ENCODE assay signal across 18 mouse cellular contexts in genomic region chr6:119194161-119194560, GRCm38 (mm10). TPM values are rescaled to one million over a fixed set of nuclear protein-coding genes. Genes with fewer than 3 reads are reported as not detected.
A peak's percentile ranks its signal among the peaks of the same experiment; 100 is the strongest.
DNase-seq lines count a peak whose midpoint lies in the region; ATAC-seq and TF ChIP-seq lines count a peak whose summit lies in the region.
"Had no signal": no experiment of that assay in that cellular context is flagged by ENCODE, and none has a peak within 500 bp of the region (broad histone marks: within the 10 kb centered on the region; RNA-seq: fewer than 3 reads in every experiment).

No protein-coding gene starts in this region.

- H3K4me1 ChIP-seq in heart, embryonic 11.5 days (ENCODE audit: control insufficient read depth, insufficient read depth, low read length) = peaks cover 51% of the 10 kb centered on the region
- H3K4me1 ChIP-seq in kidney, embryonic 15.5 days = peaks cover 15% of the 10 kb centered on the region
- no peaks in the 10 kb centered on the region for H3K4me1 ChIP-seq in kidney, adult 2 months (ENCODE audit: control insufficient read depth, insufficient read depth, low read length)
- peaks cover 3% of the 10 kb centered on the region; the same call in 1 of the 2 replicates for H3K4me1 ChIP-seq in intestine, embryonic 15.5 days (replicated peaks)
- 0 out of 2 replicates have a peak, but pooled peaks cover 2% of the 10 kb centered on the region for H3K4me1 ChIP-seq in stomach, postnatal 0 days (replicated peaks; ENCODE audit: control insufficient read depth, insufficient read depth)

- peak overlapping the region; percentile 97 for H3K27ac ChIP-seq in heart, embryonic 11.5 days (ENCODE audit: low read depth, low read length)
- H3K27ac ChIP-seq in kidney, embryonic 15.5 days = 0 out of 2 replicates have a peak overlapping the region, but pooled peaks have one; percentile 0
- H3K27ac ChIP-seq in kidney, adult 2 months (ENCODE audit: insufficient read depth, low read depth, low read length) = no peak overlapping the region
- H3K27ac ChIP-seq in intestine, embryonic 15.5 days = peak overlapping the region; percentile 66
- peak overlapping the region; percentile 56; the same call in 1 of the 2 replicates for H3K27ac ChIP-seq in stomach, postnatal 0 days (replicated peaks)
- H3K27ac ChIP-seq: forebrain, embryonic 10.5 days; hindbrain, embryonic 14.5 days had no signal

- TF ChIP-seq CTCF in kidney, adult 2 months (conservative IDR thresholded peaks at IDR 0.05; ENCODE audit: insufficient read depth, insufficient read length, low read depth, low read length) = no peak
- no peak for TF ChIP-seq CTCF in stomach, postnatal 0 days (IDR thresholded peaks at IDR 0.05; ENCODE audit: low read depth)

- H3K4me3 ChIP-seq in heart, embryonic 11.5 days (ENCODE audit: low read depth, low read length) = peak overlapping the region; percentile 64
- no peak overlapping the region for H3K4me3 ChIP-seq in kidney, embryonic 15.5 days (replicated peaks)
- H3K4me3 ChIP-seq in kidney, adult 2 months (ENCODE audit: insufficient read depth, low read depth, low read length) = no peak overlapping the region
- H3K4me3 ChIP-seq in intestine, embryonic 15.5 days (replicated peaks) = no peak overlapping the region
- no peak overlapping the region for H3K4me3 ChIP-seq in stomach, postnatal 0 days (ENCODE audit: low read depth, low read length)
- H3K4me3 ChIP-seq: forebrain, embryonic 10.5 days had no signal

- peak overlapping the region; percentile 86 for H3K9ac ChIP-seq in heart, embryonic 11.5 days (ENCODE audit: low read depth, low read length)
- H3K9ac ChIP-seq in kidney, embryonic 15.5 days = no peak overlapping the region
- H3K9ac ChIP-seq in intestine, embryonic 15.5 days = no peak overlapping the region
- no peak overlapping the region for H3K9ac ChIP-seq in stomach, postnatal 0 days (ENCODE audit: low read length)
- H3K9ac ChIP-seq: hindbrain, embryonic 14.5 days had no signal

- no peak for DNase-seq in heart, postnatal 25 days (ENCODE audit: low spot score)
- no peak for DNase-seq in kidney, adult 2 months
- no peak for DNase-seq in stomach, postnatal 0 days (ENCODE audit: low spot score)
- no peak for DNase-seq in adrenal gland, postnatal 14 days
- DNase-seq: cerebellum, adult 8-10 months; kidney, adult 18-20 months; kidney, postnatal 25 days; left cerebral cortex, postnatal 4 days; liver; lung, postnatal 14 days; right cerebral cortex, postnatal 14 days; spleen, adult 18-20 months had no signal

- intact Hi-C loops in heart, postnatal 25 days (cut with DNase I) = loop anchor here (2.0 to 5.0 kb wide), 2 partner anchors 13 to 52 kb away; no protein-coding TSS in a partner anchor

- H3K36me3 ChIP-seq in heart, embryonic 11.5 days (ENCODE audit: control insufficient read depth, insufficient read depth, low read length) = 0 out of 2 replicates have a peak, but pooled peaks cover 3% of the 10 kb centered on the region
- peaks cover 34% of the 10 kb centered on the region for H3K36me3 ChIP-seq in kidney, embryonic 15.5 days
- no peaks in the 10 kb centered on the region; the same call in 1 of the 2 replicates for H3K36me3 ChIP-seq in kidney, adult 2 months (ENCODE audit: control insufficient read depth, insufficient read depth, low read length)
- 0 out of 2 replicates have a peak, but pooled peaks cover 2% of the 10 kb centered on the region for H3K36me3 ChIP-seq in intestine, embryonic 15.5 days
- H3K36me3 ChIP-seq in stomach, postnatal 0 days (ENCODE audit: control insufficient read depth, insufficient read depth, low read length) = peaks cover 6% of the 10 kb centered on the region; the same call in 1 of the 2 replicates

- no peaks in the 10 kb centered on the region for H3K27me3 ChIP-seq in heart, embryonic 11.5 days (ENCODE audit: control insufficient read depth, insufficient read depth, low read length)
- H3K27me3 ChIP-seq in kidney, embryonic 15.5 days = no peaks in the 10 kb centered on the region
- no peaks in the 10 kb centered on the region for H3K27me3 ChIP-seq in kidney, adult 2 months (replicated peaks; ENCODE audit: control insufficient read depth, insufficient read depth, low read length)
- H3K27me3 ChIP-seq in intestine, embryonic 15.5 days (replicated peaks) = no peaks in the 10 kb centered on the region
- no peaks in the 10 kb centered on the region for H3K27me3 ChIP-seq in stomach, postnatal 0 days (ENCODE audit: control insufficient read depth, insufficient read depth, low read length)

- TF ChIP-seq POLR2A in kidney, adult 2 months (IDR thresholded peaks at IDR 0.05; ENCODE audit: low read depth, low read length) = no peak

- no peak for TF ChIP-seq EP300 in stomach, postnatal 0 days (optimal IDR thresholded peaks at IDR 0.05)

- 46% methylated on average over 9 of the region's 9 CpGs for WGBS in heart, embryonic 11.5 days (ENCODE audit: insufficient replicate concordance)
- 62% methylated on average over 9 of the region's 9 CpGs for WGBS in kidney, embryonic 15.5 days
- WGBS in kidney, adult 2 months = 86% methylated on average over 9 of the region's 9 CpGs
- 66% methylated on average over 9 of the region's 9 CpGs for WGBS in intestine, embryonic 15.5 days
- 71% methylated on average over 9 of the region's 9 CpGs for WGBS in stomach, postnatal 0 days

- H3K4me2 ChIP-seq in heart, embryonic 11.5 days = peak overlapping the region; percentile 69
- H3K4me2 ChIP-seq in kidney, embryonic 15.5 days = no peak overlapping the region
- no peak overlapping the region for H3K4me2 ChIP-seq in intestine, embryonic 15.5 days (replicated peaks)
- H3K4me2 ChIP-seq in stomach, postnatal 0 days (replicated peaks; ENCODE audit: low read depth) = no peak overlapping the region
- H3K4me2 ChIP-seq: hindbrain, embryonic 14.5 days had no signal

- ATAC-seq in heart, embryonic 11.5 days (replicated peaks; ENCODE audit: insufficient number of reproducible peaks, low FRiP score, low TSS enrichment) = no peak
- ATAC-seq in kidney, embryonic 15.5 days (replicated peaks; ENCODE audit: low FRiP score) = no peak
- no peak for ATAC-seq in intestine, embryonic 15.5 days
- no peak for ATAC-seq in stomach, postnatal 0 days (ENCODE audit: low FRiP score, low TSS enrichment)

- no peaks in the 10 kb centered on the region for H3K9me3 ChIP-seq in heart, embryonic 11.5 days (replicated peaks; ENCODE audit: control insufficient read depth, low read length)
- H3K9me3 ChIP-seq in kidney, embryonic 15.5 days (replicated peaks) = no peaks in the 10 kb centered on the region
- H3K9me3 ChIP-seq in intestine, embryonic 15.5 days = no peaks in the 10 kb centered on the region
- no peaks in the 10 kb centered on the region for H3K9me3 ChIP-seq in stomach, postnatal 0 days (ENCODE audit: control insufficient read depth, low read length)
- H3K9me3 ChIP-seq: forebrain, embryonic 10.5 days had no signal

RNA-seq across cellular contexts. Expression of gene Cacna1c, which starts 2.1 kb away (rescaled TPM):
- 38.8 and 44.0 TPM in 2 replicates for polyA plus RNA-seq in heart, embryonic 11.5 days (2014; fragmentation: Nextera tagmentation; extraction: Ambion mirVana)
- 100 to 1,000 TPM; 182 to 191 TPM for total RNA-seq in heart, postnatal 25 days (2021)
- 2.1 and 2.7 TPM in 2 replicates for polyA plus RNA-seq in kidney, embryonic 15.5 days (2015; fragmentation: Nextera tagmentation; extraction: Ambion mirVana)
- 0.92 and 0.99 TPM in 2 replicates for polyA plus RNA-seq in kidney, adult 2 months (2012; rRNA removed)
- polyA plus RNA-seq in intestine, embryonic 15.5 days (2015; fragmentation: Nextera tagmentation; extraction: Ambion mirVana) = 3.0 and 3.3 TPM in 2 replicates
- polyA plus RNA-seq in stomach, postnatal 0 days (2015; fragmentation: Nextera tagmentation; extraction: Ambion mirVana) = 2.0 and 2.3 TPM in 2 replicates
- total RNA-seq in adrenal gland, postnatal 14 days (2021) = 58.2 and 66.2 TPM in 2 replicates
- polyA plus RNA-seq: C2C12 had no signal

RNA-seq across cellular contexts. Expression of gene Dcp1b, which starts 19.1 kb away (rescaled TPM):
- 6.6 and 6.9 TPM in 2 replicates for polyA plus RNA-seq in heart, embryonic 11.5 days (2014; fragmentation: Nextera tagmentation; extraction: Ambion mirVana)
- total RNA-seq in heart, postnatal 25 days (2021) = 1 to 10 TPM; 2.6 to 3.3 TPM
- 7.3 and 8.3 TPM in 2 replicates for polyA plus RNA-seq in kidney, embryonic 15.5 days (2015; fragmentation: Nextera tagmentation; extraction: Ambion mirVana)
- 13.0 and 14.3 TPM in 2 replicates for polyA plus RNA-seq in kidney, adult 2 months (2012; rRNA removed)
- polyA plus RNA-seq in intestine, embryonic 15.5 days (2015; fragmentation: Nextera tagmentation; extraction: Ambion mirVana) = 6.1 and 6.7 TPM in 2 replicates
- 4.8 and 5.3 TPM in 2 replicates for polyA plus RNA-seq in stomach, postnatal 0 days (2015; fragmentation: Nextera tagmentation; extraction: Ambion mirVana)
- total RNA-seq in adrenal gland, postnatal 14 days (2021) = 10.2 and 14.0 TPM in 2 replicates

RNA-seq across cellular contexts. Expression of gene Cacna2d4, which starts 42.2 kb away (rescaled TPM):
- polyA plus RNA-seq in heart, embryonic 11.5 days (2014; fragmentation: Nextera tagmentation; extraction: Ambion mirVana) = not detected in 2 replicates
- not detected for total RNA-seq in heart, postnatal 25 days (2021)
- 0.08 and 0.17 TPM in 2 replicates for polyA plus RNA-seq in kidney, embryonic 15.5 days (2015; fragmentation: Nextera tagmentation; extraction: Ambion mirVana)
- 0.16 and 0.66 TPM in 2 replicates for polyA plus RNA-seq in kidney, adult 2 months (2012; rRNA removed)
- 0.04 and 0.30 TPM in 2 replicates for polyA plus RNA-seq in intestine, embryonic 15.5 days (2015; fragmentation: Nextera tagmentation; extraction: Ambion mirVana)
- polyA plus RNA-seq in stomach, postnatal 0 days (2015; fragmentation: Nextera tagmentation; extraction: Ambion mirVana) = 0.13 and 0.23 TPM in 2 replicates
- 0.94 TPM in 1 of 2 replicates, not detected in the other for total RNA-seq in adrenal gland, postnatal 14 days (2021)
- polyA plus RNA-seq: C2C12; forebrain, embryonic 10.5 days had no signal
